Mouse (Mus musculus) gonadal fat pad, adult 2 months (tissue): ENCODE data around the gene Brd2. TPM values are rescaled to one million over a fixed set of nuclear protein-coding genes. Genes with fewer than 3 reads are reported as not detected.

ENCODE experiments used
- DNase-seq: peaks from one replicate; pipeline ENCODE4 v3.0.0-alpha.2; 2012; ENCODE audit warnings: low read depth
- polyA plus RNA-seq: library from polyadenylated mRNA; depleted of rRNA; stranded (reverse); fragments of >200 nt; gene quantifications from 2 replicates; pipeline ENCODE4 v1.2.3, GENCODE M21; 2012; rRNA removed

Gene Brd2
- polyA plus RNA-seq, 1 experiment, result 110 TPM

DNA sequence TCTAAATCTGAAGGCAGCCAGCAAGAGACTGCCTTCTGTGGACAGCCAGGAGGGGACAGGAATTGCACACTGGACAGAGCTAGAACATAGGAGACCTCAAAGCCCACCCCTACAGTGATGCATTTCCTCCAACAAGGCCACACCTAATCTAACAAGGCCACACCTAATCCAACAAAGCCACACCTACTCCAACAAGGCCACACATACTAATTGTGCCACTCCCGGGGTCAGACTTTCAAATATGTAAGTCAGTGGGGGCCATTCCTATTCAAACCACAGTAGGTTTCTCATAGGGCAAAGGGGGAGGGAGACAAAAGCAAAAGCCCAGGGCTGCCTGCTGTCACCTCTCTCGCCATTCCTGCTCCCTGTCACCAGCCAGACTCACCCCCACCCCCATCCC, 35.0 kb downstream of the Brd2 start:
- DNase-seq, result no peak

DNA sequence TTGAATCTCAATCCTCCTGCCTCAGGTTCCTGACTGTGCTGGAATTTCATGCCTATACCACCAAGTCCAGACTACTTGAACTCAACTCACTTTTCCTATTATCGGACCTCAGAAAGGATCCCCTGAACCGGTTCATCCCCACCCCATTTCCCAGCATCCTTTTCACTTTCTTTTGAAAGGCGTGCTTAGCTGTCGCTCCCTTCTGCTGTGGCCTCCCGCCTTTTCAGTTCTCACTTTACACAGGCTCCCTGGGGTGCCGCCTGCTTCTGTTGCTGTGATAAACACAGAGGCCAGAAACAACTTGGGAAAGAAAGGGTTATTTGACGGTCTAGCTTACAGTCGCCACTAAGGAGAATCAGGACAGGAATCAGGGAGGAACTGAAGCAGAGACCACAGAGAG, 39.3 kb downstream of the Brd2 start:
- DNase-seq, result no peak

DNA sequence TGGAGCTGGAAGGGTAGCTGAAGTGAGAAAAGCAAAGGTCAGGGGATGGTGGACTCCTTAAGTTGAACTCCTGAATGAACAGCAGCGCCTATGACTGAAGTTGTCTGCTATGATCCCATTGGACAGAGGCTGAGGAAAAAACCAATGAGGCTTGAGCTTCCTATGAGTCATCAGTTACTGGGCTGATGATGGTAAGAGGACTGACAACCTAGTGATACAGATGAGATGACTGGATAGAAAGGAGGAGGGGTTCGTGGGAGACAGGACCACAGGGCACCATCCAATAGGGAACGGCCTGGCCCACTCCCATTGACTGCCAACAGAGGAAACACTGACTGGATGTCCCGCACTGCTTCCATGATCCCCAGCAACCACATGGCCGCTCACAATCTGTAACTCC, 42.8 kb downstream of the Brd2 start:
- DNase-seq, result no peak

DNA sequence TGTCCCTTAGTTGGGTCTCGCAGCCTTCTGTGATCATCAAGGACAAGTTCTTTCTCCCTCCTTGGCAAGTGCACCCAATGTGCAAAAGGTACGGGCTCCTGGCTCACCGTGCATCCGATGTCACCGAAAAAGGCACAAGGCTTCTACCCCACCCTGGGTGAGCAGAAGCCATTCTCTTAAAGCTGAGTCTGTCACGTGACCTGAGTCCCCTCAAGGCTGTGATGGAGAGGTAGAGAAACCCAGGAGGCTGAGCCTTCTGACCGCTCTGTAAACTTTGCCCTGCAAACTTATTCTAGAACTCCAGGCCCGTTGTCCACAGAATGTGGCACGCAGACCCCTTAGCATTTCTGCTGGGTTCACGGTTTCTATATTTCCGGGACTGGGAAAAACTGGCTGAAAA, 43.4 kb downstream of the Brd2 start:
- no peak for DNase-seq

DNA sequence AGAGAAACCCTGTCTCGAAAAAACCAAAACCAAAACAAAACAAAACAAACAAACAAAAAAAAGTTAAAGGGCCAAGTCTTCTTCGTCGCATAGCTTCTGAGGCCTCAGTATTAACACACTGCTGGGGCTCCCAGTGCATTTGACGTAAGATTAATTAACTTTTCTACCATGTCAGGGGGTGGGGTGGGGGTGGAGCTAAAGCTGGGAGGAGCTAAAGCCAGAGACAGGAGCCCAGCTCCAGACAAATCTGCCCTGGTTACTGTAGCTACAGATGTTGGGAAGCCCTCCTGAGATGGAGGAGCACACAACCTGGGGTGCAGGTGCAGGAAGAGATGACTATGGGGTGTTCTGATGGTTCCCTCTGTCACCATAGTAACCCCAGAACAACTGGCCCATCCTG, 44.3 kb downstream of the Brd2 start:
- DNase-seq, result no peak

DNA sequence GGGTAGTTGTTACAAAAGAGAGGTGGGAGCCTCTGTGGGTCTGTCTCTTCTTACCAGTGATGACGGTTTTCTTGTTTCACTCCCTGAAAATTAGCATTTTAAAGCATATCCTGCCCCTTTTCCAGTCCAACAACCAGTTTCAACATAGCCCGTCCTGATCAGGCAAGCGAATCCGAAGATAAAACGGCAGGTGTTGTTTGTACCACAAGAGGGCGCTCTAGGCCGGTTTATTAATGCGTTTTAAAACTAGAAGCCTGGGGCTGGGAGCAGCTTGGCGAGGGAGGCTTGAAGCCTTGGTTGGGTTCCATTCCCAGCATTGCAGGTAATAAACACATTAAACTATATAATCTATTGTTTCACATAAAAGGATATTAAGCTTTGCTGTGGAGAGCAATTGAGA, 44.9 kb downstream of the Brd2 start:
- peak; percentile 13 for DNase-seq

DNA sequence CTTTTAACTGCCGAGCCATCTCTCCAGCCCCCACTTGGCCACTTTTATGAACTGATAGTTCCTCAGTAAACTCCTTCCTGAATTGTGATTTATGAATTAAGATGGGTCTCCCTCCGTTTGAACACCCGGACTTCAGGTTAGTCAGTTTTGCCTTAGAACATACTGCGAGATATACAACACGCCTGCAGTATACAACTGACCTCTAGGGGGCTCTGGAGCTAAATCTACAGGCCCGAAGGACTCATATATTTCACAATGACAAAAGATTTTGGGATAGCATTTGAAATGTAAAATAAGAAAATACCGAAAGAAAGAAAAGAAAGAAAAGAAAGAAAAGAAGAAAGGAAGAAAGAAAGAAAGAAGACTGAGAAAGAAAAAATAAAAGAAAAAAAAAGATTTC, 47.2 kb downstream of the Brd2 start:
- DNase-seq, result peak; percentile 5

DNA sequence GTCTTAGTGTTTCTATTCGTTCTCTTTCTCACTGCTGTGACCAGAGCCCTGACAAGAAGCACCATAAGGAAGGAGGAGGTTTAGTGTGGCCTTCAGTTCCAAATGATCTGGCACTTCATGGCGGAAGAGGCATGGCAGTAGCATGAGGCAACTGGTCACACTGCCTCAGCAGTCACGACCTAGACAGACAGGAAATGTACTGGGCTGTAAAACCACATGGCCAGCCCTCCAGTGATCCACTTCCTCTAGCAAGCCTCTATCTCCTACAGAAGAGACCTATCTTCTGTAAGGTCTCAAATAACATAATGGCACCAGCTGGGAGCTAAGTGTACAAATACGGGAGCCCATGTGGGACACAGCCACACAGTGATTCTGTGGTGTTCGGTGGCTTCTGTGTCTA, 50.3 kb downstream of the Brd2 start:
- DNase-seq, result no peak

DNA sequence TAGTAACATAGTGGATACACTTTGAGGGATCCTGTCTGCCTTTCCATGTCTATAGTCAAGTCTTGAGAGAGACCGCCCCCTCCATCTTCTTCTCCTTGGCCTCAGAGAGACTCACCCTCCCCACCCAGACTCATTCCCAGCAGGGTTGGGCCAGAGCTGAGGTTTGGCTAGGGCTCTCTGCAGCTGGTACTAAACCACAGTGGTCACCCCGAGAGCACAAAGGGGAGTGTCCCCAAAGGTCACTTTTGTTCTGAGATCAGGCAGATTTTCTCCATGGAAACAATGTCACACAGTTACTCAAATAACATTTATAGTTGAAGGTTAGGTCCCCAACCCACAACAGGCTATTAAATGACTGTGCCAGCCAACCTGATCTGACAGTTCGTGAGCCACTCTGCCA, 53.6 kb downstream of the Brd2 start:
- DNase-seq, result no peak

Other genes with a start within 250 kb of the Brd2 start
- gene Gm7029, start 248.8 kb downstream of the Brd2 start, polyA plus RNA-seq, result not detected in 2 replicates
- gene Kifc1, start 232.0 kb downstream of the Brd2 start, polyA plus RNA-seq, result 2.4 TPM in 2 replicates
- not detected in 2 replicates for gene Platr17, start 217.5 kb downstream of the Brd2 start, polyA plus RNA-seq
- 36.7 and 45.8 TPM in 2 replicates for gene Daxx, start 213.2 kb downstream of the Brd2 start, polyA plus RNA-seq
- gene Tapbp, start 206.7 kb downstream of the Brd2 start, polyA plus RNA-seq, result 148 and 171 TPM in 2 replicates
- gene Zbtb22, start 206.7 kb downstream of the Brd2 start, polyA plus RNA-seq, result 46.7 and 60.7 TPM in 2 replicates
- gene Rgl2, start 193.1 kb downstream of the Brd2 start, polyA plus RNA-seq, result 117 and 144 TPM in 2 replicates
- 24.1 and 37.0 TPM in 2 replicates for gene Pfdn6, start 182.3 kb downstream of the Brd2 start, polyA plus RNA-seq
- 14.9 and 18.1 TPM in 2 replicates for gene Wdr46, start 182.0 kb downstream of the Brd2 start, polyA plus RNA-seq
- 8.1 and 8.7 TPM in 2 replicates for gene B3galt4, start 171.1 kb downstream of the Brd2 start, polyA plus RNA-seq
- gene Vps52, start 166.8 kb downstream of the Brd2 start, polyA plus RNA-seq, result 54.5 and 62.2 TPM in 2 replicates
- 683 and 816 TPM in 2 replicates for gene Rps18, start 166.6 kb downstream of the Brd2 start, polyA plus RNA-seq
- gene H2-K1, start 122.3 kb downstream of the Brd2 start, polyA plus RNA-seq, result 2,228 and 2,761 TPM in 2 replicates
- 29.4 and 29.6 TPM in 2 replicates for gene Ring1, start 98.0 kb downstream of the Brd2 start, polyA plus RNA-seq
- gene H2-Ke6, start 94.6 kb downstream of the Brd2 start, polyA plus RNA-seq, result 75.6 and 95.1 TPM in 2 replicates
- gene Slc39a7, start 91.0 kb downstream of the Brd2 start, polyA plus RNA-seq, result 207 and 240 TPM in 2 replicates
- gene Rxrb, start 90.8 kb downstream of the Brd2 start, polyA plus RNA-seq, result 51.3 and 53.0 TPM in 2 replicates
- 0.69 and 1.0 TPM in 2 replicates for gene Col11a2, start 83.2 kb downstream of the Brd2 start, polyA plus RNA-seq
- 2.1 and 2.5 TPM in 2 replicates for gene H2-Oa, start 30.3 kb downstream of the Brd2 start, polyA plus RNA-seq
- gene H2-DMa, start 3.1 kb downstream of the Brd2 start, polyA plus RNA-seq, result 73.0 and 74.6 TPM in 2 replicates
- gene H2-DMb2, start 20.7 kb upstream of the Brd2 start, polyA plus RNA-seq, result 51.4 and 61.0 TPM in 2 replicates
- 87.5 and 107 TPM in 2 replicates for gene H2-DMb1, start 30.4 kb upstream of the Brd2 start, polyA plus RNA-seq
- gene Tap1, start 64.9 kb upstream of the Brd2 start, polyA plus RNA-seq, result 23.3 and 27.8 TPM in 2 replicates
- gene Psmb9, start 65.1 kb upstream of the Brd2 start, polyA plus RNA-seq, result 32.1 and 32.8 TPM in 2 replicates
- gene Psmb8, start 75.1 kb upstream of the Brd2 start, polyA plus RNA-seq, result 56.3 and 58.9 TPM in 2 replicates
- 28.0 and 33.7 TPM in 2 replicates for gene Tap2, start 80.9 kb upstream of the Brd2 start, polyA plus RNA-seq
- gene H2-Ob, start 116.3 kb upstream of the Brd2 start, polyA plus RNA-seq, result 2.6 and 3.5 TPM in 2 replicates
- 534 and 583 TPM in 2 replicates for gene H2-Ab1, start 135.1 kb upstream of the Brd2 start, polyA plus RNA-seq
- gene H2-Aa, start 165.2 kb upstream of the Brd2 start, polyA plus RNA-seq, result 306 and 360 TPM in 2 replicates
- gene H2-Eb1, start 183.2 kb upstream of the Brd2 start, polyA plus RNA-seq, result 161 and 168 TPM in 2 replicates
- 0.05 and 0.06 TPM in 2 replicates for gene H2-Eb2, start 203.0 kb upstream of the Brd2 start, polyA plus RNA-seq
- gene Btnl2, start 232.2 kb upstream of the Brd2 start, polyA plus RNA-seq, result 0.62 and 0.66 TPM in 2 replicates